Mouse (Mus musculus) cortical plate, adult 2 months (tissue): ENCODE data around the gene Ms4a10. TPM values are rescaled to one million over a fixed set of nuclear protein-coding genes. Genes with fewer than 3 reads are reported as not detected.

Source experiments
- H3K27ac ChIP-seq: fragments of 200-500 bp; 2 replicates; pipeline ENCODE4 v1.5.1; 2012; ENCODE audit warnings: low read length, control low read depth, inconsistent platforms; ENCODE audit not compliant: insufficient read depth
- H3K4me1 ChIP-seq: fragments of 200-500 bp; 2 replicates; pipeline ENCODE4 v1.6.1; 2011; ENCODE audit warnings: low read length; ENCODE audit not compliant: control insufficient read depth, insufficient read depth
- H3K4me3 ChIP-seq: fragments of 200-500 bp; 2 replicates; pipeline ENCODE4 v1.5.1; 2011; ENCODE audit warnings: mild to moderate bottlenecking, low read length, control low read depth; ENCODE audit not compliant: insufficient read depth
- CTCF ChIP-seq: fragments of 200-500 bp; IDR thresholded peaks from 2 replicates; pipeline ENCODE4 v1.5.1; 2011; ENCODE audit warnings: mild to moderate bottlenecking, control low read depth, low read length; ENCODE audit not compliant: insufficient read depth; ENCODE audit errors: extremely low read depth
- POLR2A ChIP-seq: fragments of 200-500 bp; IDR thresholded peaks from 2 replicates; pipeline ENCODE4 v1.6.1; 2011; ENCODE audit warnings: mild to moderate bottlenecking, low read length, control low read depth; ENCODE audit not compliant: insufficient read depth; ENCODE audit errors: extremely low read depth
- polyA plus RNA-seq: library from polyadenylated mRNA; depleted of rRNA; stranded (reverse); fragments of >200 nt; gene quantifications from 2 replicates; pipeline ENCODE4 v1.2.3, GENCODE M21; 2012

The Ms4a10 gene
- polyA plus RNA-seq, 1 experiment = not detected

DNA sequence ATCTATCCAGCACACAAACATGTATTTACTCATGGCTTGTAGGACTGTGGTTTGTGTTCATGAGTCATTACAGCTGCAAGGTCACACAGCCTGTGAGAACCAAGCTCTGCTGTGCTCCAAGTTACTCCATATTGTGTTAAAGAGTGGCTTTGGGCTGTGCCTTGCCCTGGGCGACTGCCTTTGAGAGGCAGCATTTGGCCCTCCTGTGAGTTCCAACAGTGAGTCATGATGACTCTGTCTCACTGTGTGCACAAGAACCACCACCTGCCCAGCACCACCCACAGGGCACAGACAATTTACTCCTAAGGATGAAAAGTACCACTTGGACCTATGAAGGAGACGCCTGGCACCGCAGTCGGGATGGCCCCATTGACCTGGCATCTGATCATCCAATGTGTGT, 11.4 kb upstream of the Ms4a10 start:
- Histone ChIP-seq H3K4me3 (no peak overlapping the region), H3K27ac (no peak overlapping the region), H3K4me1 (no peaks in the 10 kb centered on the region)
- no peak for TF ChIP-seq POLR2A
- TF ChIP-seq CTCF = no peak

DNA sequence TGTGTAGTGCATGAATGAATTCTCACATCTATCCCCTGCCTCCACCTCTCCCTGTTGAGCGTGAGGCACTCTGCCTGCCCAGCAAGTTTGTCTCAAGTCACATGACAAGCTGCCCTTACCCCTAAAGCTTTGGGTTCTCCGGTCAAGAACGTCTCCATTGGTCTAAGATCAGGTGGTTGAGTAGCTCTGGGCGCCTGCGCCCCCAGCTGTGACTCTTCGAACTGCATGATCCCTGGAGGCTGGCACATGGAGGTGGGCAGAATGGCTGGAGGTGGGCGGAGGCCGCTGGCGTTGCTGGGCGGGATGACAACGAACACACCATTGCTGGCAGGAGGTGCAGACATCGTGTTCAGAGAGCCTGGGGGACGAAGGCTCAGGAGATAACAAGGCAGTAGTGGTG, 10.1 kb upstream of the Ms4a10 start:
- TF ChIP-seq POLR2A (no peak), CTCF (no peak)
- Histone ChIP-seq H3K27ac (no peak overlapping the region), H3K4me1 (no peaks in the 10 kb centered on the region), H3K4me3 (no peak overlapping the region)

DNA sequence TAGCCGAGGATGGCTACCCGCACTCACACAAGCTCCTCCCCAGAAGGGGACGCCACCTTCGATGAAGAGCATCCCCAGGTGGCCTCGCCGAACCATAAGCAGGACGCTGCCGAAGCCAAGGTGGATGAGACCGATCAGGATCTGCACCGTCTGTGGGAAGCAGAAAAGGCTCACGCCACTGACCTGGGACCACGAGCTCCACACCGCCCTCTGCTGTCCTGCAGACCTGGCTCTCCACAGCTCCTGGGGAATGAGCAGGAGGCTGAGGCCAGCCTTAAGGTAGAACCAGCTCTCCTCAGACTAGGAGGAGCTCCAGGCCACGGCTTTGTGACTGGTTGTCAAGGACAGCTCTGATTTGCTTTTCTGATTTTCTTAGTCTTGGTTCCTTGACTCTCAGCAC, 8.7 kb upstream of the Ms4a10 start:
- no peak for TF ChIP-seq POLR2A
- peak; percentile 33; the same call in 1 of the 2 replicates for TF ChIP-seq CTCF
- Histone ChIP-seq H3K4me1 (no peaks in the 10 kb centered on the region), H3K4me3 (no peak overlapping the region), H3K27ac (no peak overlapping the region)

DNA sequence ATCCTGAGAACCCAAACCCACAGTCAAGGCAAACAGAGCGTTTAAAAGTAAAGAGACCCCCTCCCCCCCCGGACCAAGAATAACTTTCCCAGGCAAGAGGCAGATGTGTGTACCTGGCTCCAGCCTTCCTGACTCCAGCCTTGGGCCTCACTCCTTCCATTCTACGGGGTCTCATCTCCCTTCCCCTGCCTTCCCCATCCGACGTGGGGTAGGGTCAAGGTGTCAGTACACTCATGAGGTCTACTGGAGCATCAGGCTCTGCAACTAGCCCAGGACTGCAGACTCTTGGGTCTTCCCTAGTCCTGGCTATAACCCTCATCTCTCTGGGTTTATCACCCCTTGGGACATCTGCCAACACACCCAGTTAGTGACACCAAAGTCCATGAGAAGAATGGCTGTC, 5.7 kb upstream of the Ms4a10 start:
- H3K4me1 ChIP-seq = no peaks in the 10 kb centered on the region
- no peak overlapping the region for H3K4me3 ChIP-seq
- no peak overlapping the region for H3K27ac ChIP-seq
- TF ChIP-seq POLR2A (no peak), CTCF (no peak)

DNA sequence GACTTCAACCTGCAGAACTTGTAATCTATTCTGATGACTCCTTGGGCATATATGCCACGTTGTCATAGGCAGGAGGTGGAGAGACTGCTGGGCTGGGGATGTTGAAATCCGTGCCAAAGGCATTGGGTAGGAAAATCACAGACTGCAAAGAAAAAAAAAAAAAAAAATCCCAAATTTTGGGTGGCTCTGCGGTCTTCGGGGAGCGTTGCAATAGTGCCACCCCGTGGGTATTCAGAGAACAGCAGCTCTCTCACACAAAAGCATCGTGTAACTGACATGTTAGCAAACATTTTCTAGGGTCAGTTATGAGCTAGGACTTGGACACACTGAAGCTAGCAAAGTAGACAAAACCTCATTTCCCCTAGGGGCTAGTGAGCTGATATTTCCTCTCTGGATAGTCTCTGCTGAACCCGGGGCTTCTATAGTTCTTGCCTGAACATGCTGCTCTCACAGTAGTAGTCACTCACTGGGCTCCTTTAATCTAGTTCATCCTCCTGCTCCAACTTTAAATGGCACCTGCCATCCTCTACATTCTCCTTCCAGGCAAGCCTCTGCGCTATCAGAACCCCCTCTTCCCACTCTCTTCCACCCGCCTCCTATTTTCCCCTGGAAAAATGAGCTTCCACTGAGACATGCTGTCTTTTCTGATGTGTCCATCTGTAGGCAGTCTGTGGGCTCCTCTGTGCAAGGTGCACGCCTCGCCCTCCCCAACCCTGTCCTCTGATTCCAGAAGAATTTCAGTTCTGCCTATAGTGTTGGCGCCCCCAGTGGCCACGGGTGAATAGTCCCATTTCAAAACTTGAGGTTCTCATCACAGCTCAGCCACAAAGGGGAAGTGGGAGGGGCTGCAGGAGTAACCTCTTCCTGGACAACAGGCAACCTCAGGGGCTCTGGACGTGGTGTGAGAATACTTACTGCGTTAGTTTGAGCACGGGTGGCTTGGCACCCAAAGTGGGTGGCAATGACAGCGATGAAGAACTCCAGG, 5.0 kb upstream of the Ms4a10 start:
- Histone ChIP-seq H3K4me1 (no peaks in the 10 kb centered on the region), H3K4me3 (no peak overlapping the region), H3K27ac (no peak overlapping the region)
- TF ChIP-seq CTCF (peak; percentile 69), POLR2A (no peak)

DNA sequence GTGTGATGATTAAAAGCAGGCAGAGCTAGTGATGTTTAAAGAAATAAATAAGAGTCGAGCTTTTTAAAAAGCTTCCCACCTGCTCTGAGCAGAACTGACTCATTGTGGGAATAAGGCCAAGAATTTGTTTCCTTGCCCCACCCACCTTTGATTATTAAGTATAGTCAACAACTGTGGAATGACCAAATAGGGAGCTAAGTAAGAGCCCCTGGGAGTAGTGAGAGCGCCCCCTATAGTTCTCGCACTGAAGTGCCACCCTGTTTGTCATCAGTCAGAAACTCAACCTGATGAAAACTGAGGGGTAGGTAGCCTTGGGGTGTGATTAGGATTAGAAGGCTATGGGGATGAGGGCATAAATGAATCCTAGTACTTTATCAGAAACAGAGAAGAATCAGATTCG, 1.8 kb upstream of the Ms4a10 start:
- Histone ChIP-seq H3K4me3 (no peak overlapping the region), H3K27ac (no peak overlapping the region), H3K4me1 (no peaks in the 10 kb centered on the region)
- TF ChIP-seq CTCF (0 out of 2 replicates have a peak, but pooled peaks have one; percentile 19), POLR2A (no peak)

DNA sequence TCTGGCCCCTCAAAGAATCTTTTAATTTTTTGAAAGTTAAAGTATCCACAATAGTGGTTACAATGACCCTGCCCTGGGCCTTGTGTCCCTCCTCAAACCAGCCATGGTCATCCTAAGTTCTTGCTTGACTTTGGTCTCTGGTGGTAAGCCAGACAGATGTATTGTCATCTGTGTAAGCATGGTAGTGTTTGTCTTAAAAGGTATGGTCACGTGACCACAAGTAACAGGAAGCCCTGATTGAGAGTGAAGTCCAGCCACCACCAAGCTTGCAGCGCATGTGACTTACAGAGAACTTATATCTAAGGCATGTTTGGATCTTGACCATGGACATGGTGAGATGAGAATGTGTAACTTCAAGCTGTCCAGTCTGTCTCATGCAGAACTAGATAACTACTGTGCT, 717 bp upstream of the Ms4a10 start:
- Histone ChIP-seq H3K27ac (no peak overlapping the region), H3K4me3 (no peak overlapping the region), H3K4me1 (no peaks in the 10 kb centered on the region)
- no peak for TF ChIP-seq POLR2A
- TF ChIP-seq CTCF = no peak

DNA sequence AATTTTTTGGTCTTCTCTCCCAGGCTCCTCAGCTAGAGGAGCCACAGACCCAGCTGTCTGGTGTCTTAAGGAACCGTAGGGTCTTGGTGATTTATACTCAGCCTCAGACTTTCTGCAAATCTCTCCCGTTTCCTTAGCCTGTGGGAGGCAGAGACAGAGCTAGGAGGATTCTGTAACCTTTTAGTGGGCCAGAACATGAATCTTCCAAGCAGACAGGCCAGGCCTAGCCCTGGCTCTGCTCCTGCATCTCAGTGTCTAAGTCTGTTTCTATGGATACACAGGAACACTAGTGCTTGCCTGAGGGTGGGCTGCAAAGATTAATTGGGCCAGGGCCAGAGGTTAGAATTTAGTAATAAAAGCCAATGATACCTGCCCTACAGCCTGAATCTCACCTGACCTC, 1.3 kb downstream of the Ms4a10 start:
- H3K4me3 ChIP-seq = no peak overlapping the region
- H3K4me1 ChIP-seq = no peaks in the 10 kb centered on the region
- TF ChIP-seq POLR2A = no peak
- TF ChIP-seq CTCF = no peak
- no peak overlapping the region for H3K27ac ChIP-seq

DNA sequence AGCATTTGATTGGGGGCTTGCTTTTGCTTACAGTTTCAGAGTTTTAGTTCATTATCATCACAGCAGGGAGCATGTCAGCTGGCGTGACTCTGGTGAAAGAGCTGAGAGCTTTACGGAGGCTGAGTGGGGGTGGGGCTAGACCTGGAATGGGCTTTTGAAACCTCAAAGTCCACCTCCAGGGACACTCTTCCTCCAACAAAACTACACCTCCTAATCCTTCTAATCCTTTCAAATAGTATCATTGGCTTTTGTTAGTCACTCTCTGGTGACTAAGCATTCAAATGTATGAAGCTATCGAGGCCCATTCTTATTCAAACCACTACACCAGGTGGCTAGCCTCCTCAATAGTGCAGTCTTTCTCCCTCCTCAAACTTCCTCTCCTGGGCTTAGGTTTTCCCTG, 1.8 kb downstream of the Ms4a10 start:
- TF ChIP-seq POLR2A (no peak), CTCF (no peak)
- Histone ChIP-seq H3K4me3 (no peak overlapping the region), H3K27ac (no peak overlapping the region), H3K4me1 (no peaks in the 10 kb centered on the region)

DNA sequence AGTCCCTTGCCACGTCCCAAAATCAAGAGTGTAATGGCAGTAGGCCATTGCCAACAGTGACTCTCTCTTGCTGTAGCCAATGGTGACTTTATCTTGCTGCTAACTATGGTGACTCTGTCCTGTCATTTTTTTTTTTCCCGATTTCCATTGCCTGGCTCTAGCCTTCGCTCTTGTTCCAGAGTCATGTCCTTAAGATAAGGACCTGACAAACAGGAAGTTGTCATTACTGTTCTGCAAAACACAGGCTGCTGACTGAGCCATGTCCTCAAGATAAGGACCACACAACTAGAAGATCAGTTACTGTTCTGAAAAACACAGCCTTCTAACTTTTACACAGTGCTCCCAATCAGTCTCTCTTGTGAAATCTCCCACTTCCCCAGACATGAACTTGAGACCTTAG, 4.0 kb downstream of the Ms4a10 start:
- Histone ChIP-seq H3K4me1 (no peaks in the 10 kb centered on the region), H3K27ac (no peak overlapping the region), H3K4me3 (no peak overlapping the region)
- TF ChIP-seq POLR2A (no peak), CTCF (no peak)

DNA sequence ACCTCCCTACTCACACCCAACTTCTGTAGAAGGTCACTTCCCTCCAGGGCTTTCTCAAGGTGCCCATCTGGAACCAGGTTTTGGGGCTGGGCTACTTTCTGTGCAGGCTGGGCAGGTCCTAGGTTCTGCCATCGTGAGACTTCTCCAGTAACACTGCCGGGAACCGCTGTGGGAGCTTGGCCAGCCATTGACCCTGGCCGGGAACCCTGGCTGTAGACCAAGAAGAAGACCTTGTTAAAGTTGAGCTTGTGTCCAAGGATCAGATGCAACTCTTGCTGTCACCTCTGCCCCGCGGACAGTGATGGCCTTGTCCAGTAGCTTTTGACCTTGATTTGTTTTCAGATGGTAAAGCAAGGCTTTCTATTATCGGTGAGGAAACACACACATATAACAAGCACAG, 5.9 kb downstream of the Ms4a10 start:
- no peaks in the 10 kb centered on the region for H3K4me1 ChIP-seq
- TF ChIP-seq POLR2A (no peak), CTCF (no peak)
- H3K4me3 ChIP-seq = no peak overlapping the region
- no peak overlapping the region for H3K27ac ChIP-seq
